Mouse (Mus musculus): ENCODE results near the gene Idh1. TPM values are rescaled to one million over a fixed set of nuclear protein-coding genes. Genes with fewer than 3 reads are reported as not detected.

The Idh1 gene
- polyA plus RNA-seq, 1 experiment = 333 TPM

DNA sequence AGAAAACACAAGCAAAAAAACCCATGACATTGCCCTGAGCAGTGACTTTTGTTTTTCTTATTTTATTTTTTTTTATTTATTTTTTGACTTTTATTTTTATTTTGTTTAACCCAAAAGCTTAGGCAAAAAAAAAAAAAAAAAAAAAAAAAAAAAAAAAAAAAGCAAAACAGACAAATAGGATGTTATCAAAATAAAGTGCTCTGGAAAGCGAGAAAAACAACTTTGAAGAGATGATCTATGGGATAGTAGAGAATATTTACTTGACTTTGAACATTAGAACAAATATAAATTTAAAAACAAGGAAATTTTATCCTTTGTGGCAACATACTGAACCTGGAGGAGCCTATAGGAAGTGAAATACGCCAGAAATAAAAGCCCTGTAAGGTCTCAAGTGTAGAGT, 2.3 kb downstream of the Idh1 start:
- Histone ChIP-seq H3K4me1 (ENCODE audit: control insufficient read depth, insufficient read depth, insufficient read length, low read length) (no peaks in the 10 kb centered on the region; the same call in none of the 2 replicates), H3K4me3 (ENCODE audit: insufficient read depth, low read depth, low read length) (no peak overlapping the region), H3K27ac (replicated peaks; ENCODE audit: low read depth, low read length) (no peak overlapping the region)

DNA sequence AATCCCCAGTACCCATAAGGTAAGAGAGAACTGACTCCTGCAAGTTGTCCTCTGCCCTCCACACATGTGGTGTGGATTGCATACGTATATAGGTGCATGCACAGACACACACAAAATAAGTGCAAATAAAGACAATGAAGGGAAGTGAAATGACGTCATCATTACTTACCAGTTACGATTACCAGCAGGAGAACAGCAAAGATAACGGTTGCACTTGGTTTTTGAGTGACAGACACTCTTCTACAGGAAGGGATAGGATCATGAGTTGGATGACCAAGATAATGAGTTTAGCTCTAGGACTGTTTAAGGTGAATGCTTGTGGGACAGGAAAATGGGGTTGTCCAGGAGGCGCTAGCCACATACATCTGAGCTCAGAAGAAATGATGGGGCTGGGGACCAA, 4.8 kb downstream of the Idh1 start:
- H3K4me3 ChIP-seq (ENCODE audit: insufficient read depth, low read depth, low read length) = no peak overlapping the region
- no peaks in the 10 kb centered on the region for H3K4me1 ChIP-seq (ENCODE audit: control insufficient read depth, insufficient read depth, insufficient read length, low read length)
- no peak overlapping the region for H3K27ac ChIP-seq (replicated peaks; ENCODE audit: low read depth, low read length)

DNA sequence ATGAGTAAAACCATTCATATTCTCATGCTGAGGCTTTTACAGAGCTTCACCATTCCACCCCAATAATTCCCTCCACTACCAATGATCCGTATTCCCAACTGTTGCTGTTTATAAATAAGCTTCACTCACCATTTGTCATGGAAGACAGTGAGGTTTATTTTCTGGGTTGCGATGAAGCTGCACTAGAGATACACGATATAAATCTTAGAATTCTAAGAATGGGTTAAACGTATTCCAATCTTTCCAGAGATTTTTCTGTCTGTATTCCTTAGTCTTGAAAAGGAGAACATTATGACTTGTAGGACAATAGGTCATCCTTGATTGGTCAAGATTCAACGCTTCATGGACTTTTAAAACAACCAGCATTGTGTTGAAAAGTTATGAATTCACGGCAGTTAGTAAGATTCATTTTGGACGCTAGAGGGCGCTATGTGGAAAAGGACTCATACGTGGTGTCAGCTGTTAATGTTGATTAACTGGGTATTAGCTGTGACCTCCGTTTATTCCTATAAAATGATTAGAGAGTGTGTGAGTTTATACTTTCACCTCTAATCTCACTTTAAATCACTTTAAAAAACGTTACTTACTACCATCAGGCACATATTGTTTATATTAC, 6.6 kb downstream of the Idh1 start:
- Histone ChIP-seq H3K4me1 (ENCODE audit: control insufficient read depth, insufficient read depth, insufficient read length, low read length) (peaks cover 2% of the 10 kb centered on the region; the same call in 1 of the 2 replicates), H3K4me3 (ENCODE audit: insufficient read depth, low read depth, low read length) (no peak overlapping the region), H3K27ac (replicated peaks; ENCODE audit: low read depth, low read length) (no peak overlapping the region)

DNA sequence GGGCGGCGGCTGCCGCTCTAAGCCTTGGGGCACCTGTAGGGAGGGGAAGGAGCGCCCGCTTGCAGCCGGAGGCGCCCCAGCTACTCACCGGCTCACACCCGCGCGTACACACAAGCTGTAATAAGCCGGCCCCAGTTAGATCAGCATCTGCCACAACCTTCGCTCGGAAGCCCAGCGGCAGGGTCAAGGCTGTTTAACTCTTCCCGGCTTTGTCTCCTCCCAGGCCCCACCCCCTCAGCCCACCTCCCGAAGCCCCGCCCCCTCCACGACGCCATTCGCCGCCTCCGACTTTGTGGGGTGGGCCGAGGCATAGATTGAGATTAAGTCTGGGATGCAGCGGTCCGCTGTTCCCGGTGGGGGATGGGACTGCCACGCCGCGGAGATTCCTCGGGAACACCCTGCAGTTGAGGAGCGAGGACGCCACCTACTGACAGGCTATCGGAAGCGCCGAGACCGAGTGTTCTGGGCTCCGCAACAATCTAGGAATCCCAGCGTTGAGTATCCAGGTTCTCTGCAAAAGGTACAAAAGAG, 7.3 kb downstream of the Idh1 start:
- peak overlapping the region; percentile 64 for H3K4me3 ChIP-seq (ENCODE audit: insufficient read depth, low read depth, low read length)
- H3K4me1 ChIP-seq (ENCODE audit: control insufficient read depth, insufficient read depth, insufficient read length, low read length) = peaks cover 6% of the 10 kb centered on the region; the same call in 1 of the 2 replicates
- H3K27ac ChIP-seq (replicated peaks; ENCODE audit: low read depth, low read length) = peak overlapping the region; percentile 42

DNA sequence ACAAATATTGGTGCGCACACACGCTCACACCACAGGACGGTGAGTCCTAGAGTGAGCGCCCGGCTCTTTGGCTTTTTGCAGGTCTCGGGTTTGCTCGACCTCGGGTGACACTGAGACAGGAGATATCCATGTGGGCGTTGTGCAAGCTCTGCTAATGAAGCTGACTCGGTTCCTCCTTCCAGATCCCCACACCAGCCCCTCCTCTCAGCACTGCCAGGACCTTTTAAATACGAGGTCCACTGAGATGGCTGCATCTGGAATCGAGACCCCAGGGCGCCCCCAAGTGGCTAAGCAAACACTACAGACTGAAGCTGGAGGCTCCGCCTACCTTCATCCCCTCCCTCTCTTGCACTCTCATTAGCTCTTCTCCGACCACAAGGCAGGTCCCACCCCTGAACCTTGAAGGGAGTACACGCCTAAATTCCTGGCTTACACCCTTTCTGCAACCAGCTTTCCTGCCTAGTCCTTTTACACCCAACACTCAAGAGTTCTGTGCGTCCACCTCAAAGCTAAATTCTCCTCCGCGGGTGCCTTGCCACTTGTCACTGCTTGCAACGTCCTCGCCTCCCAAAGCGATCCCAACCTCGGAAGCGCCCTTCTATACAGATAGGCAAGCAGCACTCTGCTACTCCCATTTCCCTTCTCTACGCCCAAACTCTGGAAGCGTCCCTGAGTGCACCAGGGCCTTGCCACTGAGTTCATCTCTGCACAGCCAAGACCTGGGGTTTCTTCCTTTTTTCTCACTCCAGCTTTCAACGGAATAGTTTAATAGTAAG, 8.0 kb downstream of the Idh1 start:
- H3K4me3 ChIP-seq (ENCODE audit: insufficient read depth, low read depth, low read length) = peak overlapping the region; percentile 64
- peak overlapping the region; percentile 76 for H3K27ac ChIP-seq (replicated peaks; ENCODE audit: low read depth, low read length)
- peaks cover 6% of the 10 kb centered on the region; the same call in 1 of the 2 replicates for H3K4me1 ChIP-seq (ENCODE audit: control insufficient read depth, insufficient read depth, insufficient read length, low read length)

DNA sequence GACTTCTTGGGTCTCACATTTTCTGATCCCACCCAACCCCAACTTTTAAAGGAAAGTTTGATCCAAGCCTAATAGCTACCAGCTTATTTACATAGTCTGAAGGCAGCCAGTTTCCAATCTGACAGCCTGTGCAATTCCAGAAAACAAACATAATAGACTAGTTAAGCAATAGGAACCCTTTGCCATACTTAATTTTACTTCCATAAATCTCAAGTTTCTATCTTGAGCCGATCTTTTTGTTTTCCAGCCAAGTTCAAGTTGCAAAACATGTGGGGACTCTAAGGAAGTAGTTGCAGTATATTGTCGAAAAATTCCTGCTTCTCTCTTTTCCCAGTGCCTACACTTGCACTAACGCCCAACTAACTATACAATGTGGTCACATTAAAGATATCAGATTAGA, 8.8 kb downstream of the Idh1 start:
- H3K4me1 ChIP-seq (ENCODE audit: control insufficient read depth, insufficient read depth, insufficient read length, low read length) = peaks cover 12% of the 10 kb centered on the region; the same call in 1 of the 2 replicates
- peak overlapping the region; percentile 64 for H3K4me3 ChIP-seq (ENCODE audit: insufficient read depth, low read depth, low read length)
- peak overlapping the region; percentile 96 for H3K27ac ChIP-seq (replicated peaks; ENCODE audit: low read depth, low read length)

DNA sequence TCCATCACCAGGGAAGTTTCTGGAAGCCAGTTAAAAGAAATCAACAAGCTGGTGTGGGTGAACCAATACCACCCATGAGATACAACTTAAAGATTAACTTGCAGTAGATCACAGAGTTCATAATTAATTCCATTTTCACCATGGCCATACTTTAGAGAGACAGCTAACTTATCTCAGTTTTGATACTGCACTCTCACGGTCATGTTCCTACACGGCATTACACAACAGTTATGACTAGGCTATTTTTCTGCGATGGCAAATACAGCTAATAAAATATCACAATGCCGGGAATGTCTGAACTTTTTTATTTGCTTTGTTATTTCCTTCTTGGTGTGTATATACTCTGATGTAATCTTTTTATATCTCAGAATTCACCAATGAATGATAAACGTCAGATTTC, 9.4 kb downstream of the Idh1 start:
- 0 out of 2 replicates have a peak overlapping the region, but pooled peaks have one; percentile 26 for H3K27ac ChIP-seq (replicated peaks; ENCODE audit: low read depth, low read length)
- peaks cover 14% of the 10 kb centered on the region; the same call in 1 of the 2 replicates for H3K4me1 ChIP-seq (ENCODE audit: control insufficient read depth, insufficient read depth, insufficient read length, low read length)
- peak overlapping the region; percentile 23 for H3K4me3 ChIP-seq (ENCODE audit: insufficient read depth, low read depth, low read length)

DNA sequence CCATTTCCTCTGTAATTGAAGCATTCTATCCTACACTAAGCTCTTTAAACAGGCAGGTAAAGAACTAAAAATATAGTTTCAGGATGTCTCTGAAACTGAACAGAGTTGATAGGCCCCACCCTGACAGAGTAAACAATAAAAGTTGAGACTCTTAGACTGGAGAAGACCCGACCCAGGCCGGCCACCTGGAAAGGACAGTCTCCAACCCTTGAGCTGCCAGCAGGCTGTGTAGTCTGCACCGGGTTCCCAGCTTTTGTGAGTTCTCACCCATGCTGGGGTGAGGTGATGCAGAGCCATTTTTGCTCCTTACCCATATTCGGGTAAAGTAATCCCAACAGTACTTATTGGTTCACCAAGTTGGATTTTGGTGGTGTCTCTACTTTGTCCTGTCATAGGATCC, 10.1 kb downstream of the Idh1 start:
- H3K4me1 ChIP-seq (ENCODE audit: control insufficient read depth, insufficient read depth, insufficient read length, low read length) = peaks cover 16% of the 10 kb centered on the region; the same call in 1 of the 2 replicates
- H3K4me3 ChIP-seq (ENCODE audit: insufficient read depth, low read depth, low read length) = peak overlapping the region; percentile 27
- peak overlapping the region; percentile 78 for H3K27ac ChIP-seq (replicated peaks; ENCODE audit: low read depth, low read length)

DNA sequence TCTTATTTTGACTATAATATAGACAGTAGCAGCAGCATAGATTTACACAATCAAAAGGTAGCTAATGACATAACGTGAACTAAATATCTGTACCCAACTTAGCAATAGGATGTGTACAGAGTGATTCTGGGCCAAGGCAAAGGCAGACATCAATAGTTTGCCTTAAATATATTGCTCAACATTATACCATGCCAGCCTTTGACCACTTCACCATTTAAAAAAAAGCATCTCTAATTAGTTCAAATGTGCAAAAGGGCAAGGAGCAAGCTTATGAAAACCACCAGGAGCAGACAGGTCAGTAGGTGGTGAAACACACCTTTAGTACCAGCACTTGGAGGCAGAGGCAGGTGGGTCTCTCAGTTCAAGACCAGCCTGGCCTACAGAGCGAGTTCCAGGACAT, 12.6 kb downstream of the Idh1 start:
- H3K4me1 ChIP-seq (ENCODE audit: control insufficient read depth, insufficient read depth, insufficient read length, low read length) = peaks cover 18% of the 10 kb centered on the region; the same call in 1 of the 2 replicates
- H3K27ac ChIP-seq (replicated peaks; ENCODE audit: low read depth, low read length) = no peak overlapping the region
- H3K4me3 ChIP-seq (ENCODE audit: insufficient read depth, low read depth, low read length) = no peak overlapping the region

DNA sequence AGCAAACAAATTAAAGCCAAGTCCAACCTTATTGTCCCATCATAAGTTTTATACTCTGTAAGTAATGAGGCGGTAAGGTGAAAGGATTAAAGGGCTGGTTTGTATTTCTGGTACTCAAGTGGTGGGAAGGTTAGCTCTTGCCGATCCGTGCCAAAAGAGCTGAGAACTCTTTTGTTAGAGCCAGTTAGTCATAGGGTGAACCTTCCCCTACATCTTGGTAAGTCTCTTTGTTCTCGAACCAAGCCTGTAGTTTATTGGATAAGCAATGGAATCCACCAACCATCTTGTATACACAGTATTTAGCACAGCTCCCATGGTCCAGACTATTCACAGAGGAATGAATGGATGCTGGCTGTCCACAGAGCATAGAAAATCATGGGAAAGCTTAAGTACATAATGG, 14.7 kb downstream of the Idh1 start:
- Histone ChIP-seq H3K27ac (replicated peaks; ENCODE audit: low read depth, low read length) (0 out of 2 replicates have a peak overlapping the region, but pooled peaks have one; percentile 15), H3K4me3 (ENCODE audit: insufficient read depth, low read depth, low read length) (no peak overlapping the region), H3K4me1 (ENCODE audit: control insufficient read depth, insufficient read depth, insufficient read length, low read length) (peaks cover 18% of the 10 kb centered on the region; the same call in 1 of the 2 replicates)

DNA sequence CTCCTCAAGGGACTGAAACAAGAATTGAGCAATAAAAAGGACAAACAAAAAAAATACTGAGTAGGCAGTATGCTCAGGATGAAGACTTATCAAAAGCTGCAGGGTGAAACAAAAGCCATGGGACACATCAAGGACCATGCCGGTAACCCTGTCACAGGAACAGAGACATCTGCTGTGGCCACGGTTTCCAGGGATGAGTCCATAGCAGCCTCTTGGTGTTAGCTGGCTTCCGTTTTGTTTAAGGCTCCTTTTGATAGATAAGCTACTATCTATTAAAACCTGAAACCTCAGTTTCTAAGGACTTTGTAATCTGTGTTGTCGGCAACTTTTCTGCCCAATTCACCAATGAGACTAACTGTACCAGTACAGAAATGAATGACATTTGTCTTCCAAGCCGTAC, 16.4 kb downstream of the Idh1 start:
- Histone ChIP-seq H3K4me1 (ENCODE audit: control insufficient read depth, insufficient read depth, insufficient read length, low read length) (peaks cover 15% of the 10 kb centered on the region; the same call in 1 of the 2 replicates), H3K27ac (replicated peaks; ENCODE audit: low read depth, low read length) (no peak overlapping the region), H3K4me3 (ENCODE audit: insufficient read depth, low read depth, low read length) (no peak overlapping the region)

DNA sequence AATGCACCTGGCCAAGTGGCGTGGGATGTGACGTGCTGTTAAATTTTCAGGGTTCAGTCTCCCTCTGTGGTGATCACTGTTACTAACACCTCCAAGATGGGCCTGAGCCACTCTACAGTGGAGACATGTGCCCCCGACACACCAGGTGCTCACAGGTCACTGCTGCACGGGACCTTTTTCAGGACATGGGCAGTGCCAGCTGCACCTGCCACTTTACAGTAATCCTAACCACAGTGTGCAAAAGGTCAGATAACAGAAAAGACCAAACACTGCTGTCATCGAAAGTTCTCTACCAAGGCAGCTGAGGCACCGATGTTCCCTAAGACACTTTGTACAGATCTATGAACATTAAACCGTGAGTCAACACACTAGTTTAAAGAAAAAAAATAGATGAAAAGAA, 16.8 kb downstream of the Idh1 start:
- Histone ChIP-seq H3K4me1 (ENCODE audit: control insufficient read depth, insufficient read depth, insufficient read length, low read length) (peaks cover 15% of the 10 kb centered on the region; the same call in 1 of the 2 replicates), H3K27ac (replicated peaks; ENCODE audit: low read depth, low read length) (0 out of 2 replicates have a peak overlapping the region, but pooled peaks have one; percentile 2), H3K4me3 (ENCODE audit: insufficient read depth, low read depth, low read length) (no peak overlapping the region)

DNA sequence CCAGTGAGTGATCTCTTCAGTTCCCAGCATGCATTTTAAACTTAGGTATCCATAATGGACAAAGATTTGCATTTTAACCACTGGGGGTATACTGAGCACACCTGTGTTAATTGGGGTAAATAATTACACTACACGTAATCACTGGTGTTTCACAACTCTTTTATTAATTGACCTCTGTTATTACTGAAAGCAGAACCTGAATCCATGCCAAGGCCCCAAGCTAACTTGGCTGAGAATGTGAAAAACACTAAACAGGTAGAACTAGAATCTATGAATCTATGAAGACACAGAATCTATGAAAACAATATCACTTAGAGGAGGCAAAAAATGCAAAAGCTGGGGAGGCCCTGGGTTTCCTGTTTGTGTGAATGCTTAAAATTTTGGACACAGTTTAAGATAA, 18.8 kb downstream of the Idh1 start:
- H3K27ac ChIP-seq (replicated peaks; ENCODE audit: low read depth, low read length) = no peak overlapping the region; the same call in 1 of the 2 replicates
- H3K4me1 ChIP-seq (ENCODE audit: control insufficient read depth, insufficient read depth, insufficient read length, low read length) = peaks cover 6% of the 10 kb centered on the region; the same call in 1 of the 2 replicates
- no peak overlapping the region for H3K4me3 ChIP-seq (ENCODE audit: insufficient read depth, low read depth, low read length)

DNA sequence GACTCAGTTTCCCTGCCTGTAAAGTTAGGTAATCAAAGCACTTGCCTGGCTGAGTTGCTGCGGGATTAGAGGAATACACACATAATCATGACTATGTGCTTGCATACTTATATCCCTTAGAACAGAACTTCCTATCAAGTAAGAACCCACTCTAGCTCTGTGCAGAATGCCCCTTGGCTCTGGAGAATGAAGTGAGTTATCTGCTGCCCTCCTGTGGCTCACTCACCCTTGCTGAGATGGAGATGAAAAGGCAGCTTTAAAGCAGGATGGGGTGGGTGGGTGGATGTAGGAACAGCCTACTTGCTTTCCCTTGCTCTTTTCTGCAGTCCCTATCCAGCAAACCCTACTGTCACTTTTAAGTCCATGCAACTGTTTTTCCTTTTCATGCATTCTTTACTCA, 24.1 kb downstream of the Idh1 start:
- H3K27ac ChIP-seq (replicated peaks; ENCODE audit: low read depth, low read length) = no peak overlapping the region
- H3K4me1 ChIP-seq (ENCODE audit: control insufficient read depth, insufficient read depth, insufficient read length, low read length) = no peaks in the 10 kb centered on the region
- no peak overlapping the region for H3K4me3 ChIP-seq (ENCODE audit: insufficient read depth, low read depth, low read length)

DNA sequence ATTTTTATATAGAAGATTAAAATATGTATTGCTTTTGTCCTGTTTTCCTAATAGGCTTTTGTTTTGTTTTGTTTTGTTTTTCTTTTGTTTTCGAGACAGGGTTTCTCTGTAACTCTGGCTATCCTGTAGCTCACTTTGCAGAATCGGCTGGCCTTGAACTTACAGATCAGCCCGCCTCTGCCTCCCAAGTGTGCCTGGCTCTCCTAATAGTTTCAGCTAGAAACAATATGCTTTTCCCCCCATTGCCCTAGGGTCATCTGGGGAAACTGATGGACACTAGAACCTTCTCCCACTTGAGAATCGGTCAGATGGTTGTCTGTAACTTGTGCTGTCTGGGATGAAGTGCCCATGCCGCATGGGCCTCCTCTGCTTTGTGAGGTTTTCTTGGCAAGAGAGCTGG, 30.2 kb downstream of the Idh1 start:
- H3K27ac ChIP-seq (replicated peaks; ENCODE audit: low read depth, low read length) = no peak overlapping the region
- no peaks in the 10 kb centered on the region for H3K4me1 ChIP-seq (ENCODE audit: control insufficient read depth, insufficient read depth, insufficient read length, low read length)
- no peak overlapping the region for H3K4me3 ChIP-seq (ENCODE audit: insufficient read depth, low read depth, low read length)

Measured in brown adipose tissue, adult 24 weeks (tissue).